Mouse (Mus musculus): Measurements from ENCODE around the gene Crxos. TPM values are rescaled to one million over a fixed set of nuclear protein-coding genes. Genes with fewer than 3 reads are reported as not detected.

The Crxos gene
- polyA plus RNA-seq (2015; fragmentation: Nextera tagmentation; extraction: Ambion mirVana): not detected in 2 replicates

- ATAC-seq (ENCODE audit: low read depth): no peak
- Histone ChIP-seq H3K4me3 (no peak within 1 kb of the TSS), H3K36me3 (no peaks in the 10 kb centered on the region), H3K4me2 (no peak within 1 kb of the TSS), H3K27me3 (no peaks in the 10 kb centered on the region), H3K4me1 (replicated peaks) (no peaks in the 10 kb centered on the region), H3K9me3 (no peaks in the 10 kb centered on the region), H3K9ac (no peak within 1 kb of the TSS), H3K27ac (replicated peaks) (no peak within 1 kb of the TSS)
- 88% methylated on average over 2 of the region's 2 CpGs for WGBS
Observed at GRCm38 (mm10) chr7:15882317-15882716, at the start of gene Crxos. Crxos (plus strand) TSS chr7:15882617.

GRCm38 (mm10) chr7:15839578-15839977 lies 42.8 kb upstream of the Crxos start, which contains the start of gene Obox6:
Obox6 (minus strand) TSS chr7:15839678.
- Histone ChIP-seq H3K4me3 (no peak within 1 kb of the TSS), H3K27ac (replicated peaks) (no peak within 1 kb of the TSS), H3K9me3 (peaks cover 20% of the 10 kb centered on the region; the same call in 1 of the 2 replicates), H3K4me1 (replicated peaks) (no peaks in the 10 kb centered on the region), H3K4me2 (no peak within 1 kb of the TSS), H3K27me3 (no peaks in the 10 kb centered on the region), H3K36me3 (no peaks in the 10 kb centered on the region), H3K9ac (no peak within 1 kb of the TSS)
- WGBS: 86% methylated on average over 3 of the region's 3 CpGs
- ATAC-seq (ENCODE audit: low read depth): no peak

- no peak for ATAC-seq (ENCODE audit: low read depth)
- Histone ChIP-seq H3K4me3 (no peak overlapping the region), H3K9me3 (peaks cover 3% of the 10 kb centered on the region; the same call in 1 of the 2 replicates), H3K9ac (no peak overlapping the region), H3K4me2 (no peak overlapping the region), H3K27ac (replicated peaks) (no peak overlapping the region), H3K27me3 (no peaks in the 10 kb centered on the region), H3K4me1 (replicated peaks) (no peaks in the 10 kb centered on the region), H3K36me3 (no peaks in the 10 kb centered on the region)
- WGBS: 40% methylated on average over 2 of the region's 2 CpGs
Observed at GRCm38 (mm10) chr7:15859657-15860056, 22.8 kb upstream of the Crxos start.

- Histone ChIP-seq H3K4me2 (no peak overlapping the region), H3K27ac (replicated peaks) (no peak overlapping the region), H3K27me3 (no peaks in the 10 kb centered on the region), H3K4me3 (no peak overlapping the region), H3K4me1 (replicated peaks) (no peaks in the 10 kb centered on the region), H3K9ac (no peak overlapping the region), H3K36me3 (no peaks in the 10 kb centered on the region), H3K9me3 (no peaks in the 10 kb centered on the region)
- no peak for ATAC-seq (ENCODE audit: low read depth)
- WGBS: 82% methylated on average over 4 of the region's 4 CpGs
Observed at GRCm38 (mm10) chr7:15864104-15864503, 18.3 kb upstream of the Crxos start.

GRCm38 (mm10) chr7:15879756-15880155 lies 2.7 kb upstream of the Crxos start, which contains the start of gene Crx:
Crx (minus strand) TSS chr7:15879968.
- no peaks in the 10 kb centered on the region for H3K36me3 ChIP-seq
- no peak within 1 kb of the TSS for H3K9ac ChIP-seq
- no peaks in the 10 kb centered on the region for H3K9me3 ChIP-seq
- H3K4me3 ChIP-seq: no peak within 1 kb of the TSS
- H3K27me3 ChIP-seq: no peaks in the 10 kb centered on the region
- no peak for ATAC-seq (ENCODE audit: low read depth)
- 44% methylated on average over 4 of the region's 4 CpGs for WGBS
- H3K27ac ChIP-seq (replicated peaks): no peak within 1 kb of the TSS
- H3K4me2 ChIP-seq: no peak within 1 kb of the TSS
- no peaks in the 10 kb centered on the region for H3K4me1 ChIP-seq (replicated peaks)

- H3K4me3 ChIP-seq: no peak overlapping the region
- no peaks in the 10 kb centered on the region for H3K4me1 ChIP-seq (replicated peaks)
- 34% methylated on average over 7 of the region's 7 CpGs for WGBS
- 0 out of 2 replicates have a peak, but pooled peaks have one; percentile 43 for ATAC-seq (ENCODE audit: low read depth)
- no peak overlapping the region for H3K9ac ChIP-seq
- no peak overlapping the region for H3K27ac ChIP-seq (replicated peaks)
- no peak overlapping the region for H3K4me2 ChIP-seq
- H3K27me3 ChIP-seq: no peaks in the 10 kb centered on the region
- H3K9me3 ChIP-seq: no peaks in the 10 kb centered on the region
- no peaks in the 10 kb centered on the region for H3K36me3 ChIP-seq
Observed at GRCm38 (mm10) chr7:15881388-15881787, 1.0 kb upstream of the Crxos start.

GRCm38 (mm10) chr7:15881831-15882230 lies 586 bp upstream of the Crxos start:
- 66% methylated on average over 3 of the region's 3 CpGs for WGBS
- Histone ChIP-seq H3K9me3 (no peaks in the 10 kb centered on the region), H3K4me1 (replicated peaks) (no peaks in the 10 kb centered on the region), H3K36me3 (no peaks in the 10 kb centered on the region), H3K9ac (no peak overlapping the region), H3K4me3 (no peak overlapping the region), H3K27ac (replicated peaks) (no peak overlapping the region), H3K27me3 (no peaks in the 10 kb centered on the region), H3K4me2 (no peak overlapping the region)
- no peak for ATAC-seq (ENCODE audit: low read depth)

GRCm38 (mm10) chr7:15884127-15884526 lies 1.7 kb downstream of the Crxos start:
- WGBS: 82% methylated on average over 2 of the region's 2 CpGs
- Histone ChIP-seq H3K4me1 (replicated peaks) (no peaks in the 10 kb centered on the region), H3K4me2 (no peak overlapping the region), H3K36me3 (no peaks in the 10 kb centered on the region), H3K9ac (no peak overlapping the region), H3K27ac (replicated peaks) (no peak overlapping the region), H3K9me3 (no peaks in the 10 kb centered on the region), H3K27me3 (no peaks in the 10 kb centered on the region), H3K4me3 (no peak overlapping the region)
- no peak for ATAC-seq (ENCODE audit: low read depth)

- 67% methylated on average over 1 of the region's 1 CpGs for WGBS
- H3K27ac ChIP-seq (replicated peaks): no peak overlapping the region
- no peak overlapping the region for H3K4me2 ChIP-seq
- no peak overlapping the region for H3K4me3 ChIP-seq
- ATAC-seq (ENCODE audit: low read depth): no peak
- no peaks in the 10 kb centered on the region for H3K9me3 ChIP-seq
- no peaks in the 10 kb centered on the region for H3K36me3 ChIP-seq
- H3K9ac ChIP-seq: no peak overlapping the region
- H3K27me3 ChIP-seq: no peaks in the 10 kb centered on the region
- no peaks in the 10 kb centered on the region for H3K4me1 ChIP-seq (replicated peaks)
Observed at GRCm38 (mm10) chr7:15894251-15894650, 11.8 kb downstream of the Crxos start.

- Histone ChIP-seq H3K27me3 (no peaks in the 10 kb centered on the region), H3K4me3 (no peak overlapping the region), H3K27ac (replicated peaks) (no peak overlapping the region), H3K4me2 (no peak overlapping the region), H3K9ac (no peak overlapping the region), H3K9me3 (no peaks in the 10 kb centered on the region), H3K4me1 (replicated peaks) (no peaks in the 10 kb centered on the region), H3K36me3 (no peaks in the 10 kb centered on the region)
- 77% methylated on average over 9 of the region's 9 CpGs for WGBS
- ATAC-seq (ENCODE audit: low read depth): no peak
Observed at GRCm38 (mm10) chr7:15901366-15902048, 19.1 kb downstream of the Crxos start.

- Histone ChIP-seq H3K9ac (no peak overlapping the region), H3K4me1 (replicated peaks) (no peaks in the 10 kb centered on the region), H3K4me2 (no peak overlapping the region), H3K4me3 (no peak overlapping the region), H3K27ac (replicated peaks) (no peak overlapping the region), H3K36me3 (no peaks in the 10 kb centered on the region), H3K9me3 (no peaks in the 10 kb centered on the region), H3K27me3 (no peaks in the 10 kb centered on the region)
- ATAC-seq (ENCODE audit: low read depth): no peak
- 83% methylated on average over 7 of the region's 7 CpGs for WGBS
Observed at GRCm38 (mm10) chr7:15905861-15906260, 23.4 kb downstream of the Crxos start.

GRCm38 (mm10) chr7:15906602-15907001 lies 24.2 kb downstream of the Crxos start:
- Histone ChIP-seq H3K36me3 (no peaks in the 10 kb centered on the region), H3K4me1 (replicated peaks) (no peaks in the 10 kb centered on the region), H3K27me3 (no peaks in the 10 kb centered on the region), H3K9ac (no peak overlapping the region), H3K9me3 (no peaks in the 10 kb centered on the region), H3K4me2 (no peak overlapping the region), H3K4me3 (no peak overlapping the region), H3K27ac (replicated peaks) (no peak overlapping the region)
- WGBS: 92% methylated on average over 1 of the region's 1 CpGs
- no peak for ATAC-seq (ENCODE audit: low read depth)
